Mouse (Mus musculus): ENCODE results near the gene Ppp2ca. TPM values are rescaled to one million over a fixed set of nuclear protein-coding genes. Genes with fewer than 3 reads are reported as not detected.
A peak's percentile ranks its signal among the peaks of the same experiment; 100 is the strongest.
"Not testable (repeated sequence)": the region's sequence is repeated elsewhere in the genome, so short reads cannot be mapped to it uniquely, and the experiment has no call there.

Gene Ppp2ca
- polyA plus RNA-seq, 1 experiment from 2014 or later = 80.9 TPM

GRCm38 (mm10) chr11:52130451-52131068, 32.1 kb downstream of the Ppp2ca start:
- Histone ChIP-seq H3K4me3 (no peak overlapping the region), H3K9ac (no peak overlapping the region), H3K9me3 (replicated peaks) (peaks cover 7% of the 10 kb centered on the region), H3K4me2 (no peak overlapping the region), H3K27me3 (replicated peaks) (no peaks in the 10 kb centered on the region), H3K36me3 (peaks cover 12% of the 10 kb centered on the region), H3K4me1 (replicated peaks) (peaks cover 25% of the 10 kb centered on the region), H3K27ac (ENCODE audit: poor library complexity, severe bottlenecking) (no peak overlapping the region)
- no peak for ATAC-seq (ENCODE audit: insufficient number of reproducible peaks, low FRiP score)
- 86% methylated on average over 7 of the region's 7 CpGs for WGBS

GRCm38 (mm10) chr11:52143675-52144074, 45.2 kb downstream of the Ppp2ca start:
- 40% methylated on average over 4 of the region's 4 CpGs for WGBS

GRCm38 (mm10) chr11:52145428-52145827, 46.9 kb downstream of the Ppp2ca start, which contains the start of gene Olfr1373:
Olfr1373 (minus strand) TSS chr11:52145528.
- not testable (repeated sequence) for H3K4me1 ChIP-seq (replicated peaks); H3K4me2 ChIP-seq; H3K4me3 ChIP-seq; H3K9ac ChIP-seq; H3K9me3 ChIP-seq (replicated peaks); ATAC-seq (ENCODE audit: insufficient number of reproducible peaks, low FRiP score); H3K27ac ChIP-seq (ENCODE audit: poor library complexity, severe bottlenecking); H3K27me3 ChIP-seq (replicated peaks); H3K36me3 ChIP-seq
- WGBS = 68% methylated on average over 1 of the region's 1 CpGs

More at GRCm38 (mm10) chr11:52143675-52144074, 45.2 kb downstream of the Ppp2ca start:
- not testable (repeated sequence) for H3K4me1 ChIP-seq (replicated peaks); H3K36me3 ChIP-seq; H3K27ac ChIP-seq (ENCODE audit: poor library complexity, severe bottlenecking); H3K27me3 ChIP-seq (replicated peaks); H3K4me3 ChIP-seq; H3K4me2 ChIP-seq; H3K9ac ChIP-seq; H3K9me3 ChIP-seq (replicated peaks)
- ATAC-seq (ENCODE audit: insufficient number of reproducible peaks, low FRiP score) = peak; percentile 66; the same call in 1 of the 2 replicates

GRCm38 (mm10) chr11:52163926-52164325, 65.4 kb downstream of the Ppp2ca start:
- no peak overlapping the region for H3K27ac ChIP-seq (ENCODE audit: poor library complexity, severe bottlenecking)
- no peaks in the 10 kb centered on the region for H3K36me3 ChIP-seq
- WGBS = 20% methylated on average over 10 of the region's 10 CpGs
- no peak overlapping the region for H3K9ac ChIP-seq
- H3K4me2 ChIP-seq = no peak overlapping the region
- peaks cover 29% of the 10 kb centered on the region for H3K27me3 ChIP-seq (replicated peaks)
- H3K9me3 ChIP-seq (replicated peaks) = no peaks in the 10 kb centered on the region
- H3K4me1 ChIP-seq (replicated peaks) = peaks cover 13% of the 10 kb centered on the region; the same call in 1 of the 2 replicates
- no peak overlapping the region for H3K4me3 ChIP-seq
- ATAC-seq (ENCODE audit: insufficient number of reproducible peaks, low FRiP score) = no peak

GRCm38 (mm10) chr11:52167126-52167525, 68.6 kb downstream of the Ppp2ca start:
- Histone ChIP-seq H3K36me3 (no peaks in the 10 kb centered on the region), H3K27me3 (replicated peaks) (peaks cover 50% of the 10 kb centered on the region), H3K9ac (no peak overlapping the region), H3K9me3 (replicated peaks) (no peaks in the 10 kb centered on the region), H3K27ac (ENCODE audit: poor library complexity, severe bottlenecking) (no peak overlapping the region), H3K4me2 (peak overlapping the region; percentile 95), H3K4me1 (replicated peaks) (peaks cover 13% of the 10 kb centered on the region; the same call in 1 of the 2 replicates), H3K4me3 (peak overlapping the region; percentile 62)
- ATAC-seq (ENCODE audit: insufficient number of reproducible peaks, low FRiP score) = no peak
- 2% methylated on average over 21 of the region's 21 CpGs for WGBS

- Histone ChIP-seq H3K4me2 (peak overlapping the region; percentile 95), H3K4me3 (peak overlapping the region; percentile 62), H3K4me1 (replicated peaks) (peaks cover 13% of the 10 kb centered on the region; the same call in 1 of the 2 replicates), H3K27me3 (replicated peaks) (peaks cover 52% of the 10 kb centered on the region), H3K9ac (peak overlapping the region; percentile 74)
- H3K27ac ChIP-seq (ENCODE audit: poor library complexity, severe bottlenecking); H3K36me3 ChIP-seq; H3K9me3 ChIP-seq (replicated peaks): not testable (repeated sequence)
- ATAC-seq (ENCODE audit: insufficient number of reproducible peaks, low FRiP score) = peak; percentile 77
- under 1% methylated on average over 35 of the region's 42 CpGs for WGBS
Observed at GRCm38 (mm10) chr11:52167901-52168302, 69.4 kb downstream of the Ppp2ca start.

- WGBS = 14% methylated on average over 12 of the region's 12 CpGs
- Histone ChIP-seq H3K4me2 (peak overlapping the region; percentile 95), H3K4me3 (peak overlapping the region; percentile 62), H3K27ac (ENCODE audit: poor library complexity, severe bottlenecking) (no peak overlapping the region), H3K9me3 (replicated peaks) (no peaks in the 10 kb centered on the region), H3K36me3 (no peaks in the 10 kb centered on the region), H3K9ac (peak overlapping the region; percentile 74), H3K4me1 (replicated peaks) (peaks cover 13% of the 10 kb centered on the region; the same call in 1 of the 2 replicates), H3K27me3 (replicated peaks) (peaks cover 46% of the 10 kb centered on the region)
- no peak for ATAC-seq (ENCODE audit: insufficient number of reproducible peaks, low FRiP score)
Observed at GRCm38 (mm10) chr11:52168461-52168860, 70.0 kb downstream of the Ppp2ca start.

Small RNA genes within 50 kb of the gene (microRNA-seq; reads per million reads assigned to microRNA genes)
- gene Gm24157 = not detected
- gene Mir3061 = 20.3 reads per million, percentile 34 among the genes with 10 or more reads in this experiment

Other genes starting within 250 kb of the Ppp2ca start
- gene Jade2, start 241.0 kb upstream of the Ppp2ca start, polyA plus RNA-seq (2016; fragmentation: Nextera tagmentation; extraction: Ambion mirVana) = 0.57 and 0.81 TPM in 2 replicates
- 70.8 and 73.4 TPM in 2 replicates for gene Cdkn2aipnl, start 131.0 kb upstream of the Ppp2ca start, polyA plus RNA-seq (2016; fragmentation: Nextera tagmentation; extraction: Ambion mirVana)
- 263 and 265 TPM in 2 replicates for gene Ube2b, start 97.9 kb upstream of the Ppp2ca start, polyA plus RNA-seq (2016; fragmentation: Nextera tagmentation; extraction: Ambion mirVana)
- 8.5 and 9.4 TPM in 2 replicates for gene Cdkl3, start 94.5 kb upstream of the Ppp2ca start, polyA plus RNA-seq (2016; fragmentation: Nextera tagmentation; extraction: Ambion mirVana)
- gene Olfr1373, start 46.8 kb downstream of the Ppp2ca start, polyA plus RNA-seq (2016; fragmentation: Nextera tagmentation; extraction: Ambion mirVana) = not detected in 2 replicates
- not detected in 2 replicates for gene Olfr1371, start 115.3 kb downstream of the Ppp2ca start, polyA plus RNA-seq (2016; fragmentation: Nextera tagmentation; extraction: Ambion mirVana)
- gene Skp1a, start 133.3 kb downstream of the Ppp2ca start, polyA plus RNA-seq (2016; fragmentation: Nextera tagmentation; extraction: Ambion mirVana) = 530 and 532 TPM in 2 replicates
- gene Tcf7, start 184.3 kb downstream of the Ppp2ca start, polyA plus RNA-seq (2016; fragmentation: Nextera tagmentation; extraction: Ambion mirVana) = 6.3 and 6.5 TPM in 2 replicates